Mouse (Mus musculus): ENCODE measurements around the gene Qser1.

Gene Qser1

GRCm38 (mm10) chr2:104817555-104818330, 1.2 kb upstream of the Qser1 start:
- peak; percentile 5 for DNase-seq (ENCODE audit: low read depth, low spot score)

GRCm38 (mm10) chr2:104816866-104817439, 393 bp upstream of the Qser1 start:
- DNase-seq (ENCODE audit: low read depth, low spot score), result peak; percentile 94

- DNase-seq (ENCODE audit: low read depth, low spot score), result peak; percentile 68
These were observed 794 bp downstream of the Qser1 start for GRCm38 (mm10) chr2:104815561-104816370.

- peak; percentile 6 for DNase-seq (ENCODE audit: low read depth, low spot score)
These were observed 2.2 kb downstream of the Qser1 start for GRCm38 (mm10) chr2:104814181-104814951.

- no peak for DNase-seq (ENCODE audit: low read depth, low spot score)
These were observed 11.1 kb downstream of the Qser1 start for GRCm38 (mm10) chr2:104805435-104805834.

- peak; percentile 15 for DNase-seq (ENCODE audit: low read depth, low spot score)
These were observed 41.8 kb downstream of the Qser1 start for GRCm38 (mm10) chr2:104774763-104775162.

- no peak for DNase-seq (ENCODE audit: low read depth, low spot score)
These were observed 47.9 kb downstream of the Qser1 start for GRCm38 (mm10) chr2:104768697-104769096.

- DNase-seq (ENCODE audit: low read depth, low spot score), result no peak
These were observed 52.5 kb downstream of the Qser1 start for GRCm38 (mm10) chr2:104764018-104764417.

- DNase-seq (ENCODE audit: low read depth, low spot score), result no peak
These were observed 53.3 kb downstream of the Qser1 start for GRCm38 (mm10) chr2:104763134-104763703.

- DNase-seq (ENCODE audit: low read depth, low spot score), result peak; percentile 28
These were observed 65.9 kb downstream of the Qser1 start for GRCm38 (mm10) chr2:104750611-104751010.

GRCm38 (mm10) chr2:104748652-104749183, 67.8 kb downstream of the Qser1 start:
- DNase-seq (ENCODE audit: low read depth, low spot score), result no peak

GRCm38 (mm10) chr2:104746251-104746650, 70.3 kb downstream of the Qser1 start:
- no peak for DNase-seq (ENCODE audit: low read depth, low spot score)

GRCm38 (mm10) chr2:104743971-104744370, 72.6 kb downstream of the Qser1 start:
- no peak for DNase-seq (ENCODE audit: low read depth, low spot score)

- DNase-seq (ENCODE audit: low read depth, low spot score), result no peak
These were observed 73.4 kb downstream of the Qser1 start for GRCm38 (mm10) chr2:104743160-104743559.

GRCm38 (mm10) chr2:104742741-104743064, 73.9 kb downstream of the Qser1 start, which contains the start of gene Depdc7:
Depdc7 (minus strand) TSS chr2:104742878.
- peak; percentile 91 for DNase-seq (ENCODE audit: low read depth, low spot score)

- peak; percentile 18 for DNase-seq (ENCODE audit: low read depth, low spot score)
These were observed 74.4 kb downstream of the Qser1 start for GRCm38 (mm10) chr2:104741896-104742740.

- DNase-seq (ENCODE audit: low read depth, low spot score), result no peak
These were observed 75.4 kb downstream of the Qser1 start for GRCm38 (mm10) chr2:104741015-104741758.

GRCm38 (mm10) chr2:104740248-104740949, 76.2 kb downstream of the Qser1 start:
- DNase-seq (ENCODE audit: low read depth, low spot score), result no peak

- no peak for DNase-seq (ENCODE audit: low read depth, low spot score)
These were observed 76.9 kb downstream of the Qser1 start for GRCm38 (mm10) chr2:104739691-104740090.

All from mesoderm, embryonic 11.5 days (tissue).